Mouse (Mus musculus) megakaryocyte, embryonic 14.5 days (primary cell): Measurements from ENCODE around the gene Cdkn1a.

Source experiments
- FLI1 ChIP-seq: IDR thresholded peaks from 2 replicates; pipeline ENCODE4 v1.6.1; 2012; ENCODE audit warnings: low read length, inconsistent platforms, mixed read lengths
- GATA1 ChIP-seq: IDR thresholded peaks from 3 replicates; pipeline ENCODE4 v1.6.1; 2012; ENCODE audit warnings: mixed read lengths, low read length, inconsistent platforms, borderline replicate concordance

- TF ChIP-seq GATA1 = no peak
- TF ChIP-seq FLI1 = no peak
Measured at GRCm38 (mm10) chr17:29056207-29056606, 34.6 kb upstream of the Cdkn1a start.
